Mouse (Mus musculus): ENCODE results near the gene 2410015M20Rik. TPM values are rescaled to one million over a fixed set of nuclear protein-coding genes. Genes with fewer than 3 reads are reported as not detected.

Gene 2410015M20Rik
- polyA plus RNA-seq, 1 experiment from 2014 or later = 335 TPM

GRCm38 (mm10) chr17:56611861-56612564 is 2.4 kb upstream of the 2410015M20Rik start:
- no peak overlapping the region for H3K4me3 ChIP-seq (ENCODE audit: low read depth, low read length)
- H3K4me2 ChIP-seq (replicated peaks; ENCODE audit: low read depth) = no peak overlapping the region
- peak; percentile 19; the same call in 1 of the 2 replicates for ATAC-seq (ENCODE audit: low FRiP score, low TSS enrichment)

GRCm38 (mm10) chr17:56611323-56611722 is 1.8 kb upstream of the 2410015M20Rik start:
- Histone ChIP-seq H3K27me3 (ENCODE audit: control insufficient read depth, insufficient read depth, low read length) (no peaks in the 10 kb centered on the region), H3K36me3 (ENCODE audit: control insufficient read depth, insufficient read depth, low read length) (peaks cover 9% of the 10 kb centered on the region; the same call in 1 of the 2 replicates), H3K9me3 (ENCODE audit: control insufficient read depth, low read length) (no peaks in the 10 kb centered on the region), H3K4me1 (replicated peaks; ENCODE audit: control insufficient read depth, insufficient read depth) (peaks cover 4% of the 10 kb centered on the region; the same call in 1 of the 2 replicates), H3K27ac (replicated peaks) (no peak overlapping the region), H3K4me3 (ENCODE audit: low read depth, low read length) (no peak overlapping the region), H3K4me2 (replicated peaks; ENCODE audit: low read depth) (no peak overlapping the region), H3K9ac (ENCODE audit: low read length) (no peak overlapping the region)
- ATAC-seq (ENCODE audit: low FRiP score, low TSS enrichment) (no peak), DNase-seq (ENCODE audit: low spot score) (no peak)
- WGBS = 71% methylated on average over 2 of the region's 2 CpGs
- TF ChIP-seq CTCF (IDR thresholded peaks at IDR 0.05; ENCODE audit: low read depth) = no peak
- no peak for TF ChIP-seq EP300 (optimal IDR thresholded peaks at IDR 0.05)

More at GRCm38 (mm10) chr17:56611861-56612564, 2.4 kb upstream of the 2410015M20Rik start:
- Histone ChIP-seq H3K9me3 (ENCODE audit: control insufficient read depth, low read length) (no peaks in the 10 kb centered on the region), H3K27me3 (ENCODE audit: control insufficient read depth, insufficient read depth, low read length) (no peaks in the 10 kb centered on the region), H3K4me1 (replicated peaks; ENCODE audit: control insufficient read depth, insufficient read depth) (peaks cover 4% of the 10 kb centered on the region; the same call in 1 of the 2 replicates), H3K9ac (ENCODE audit: low read length) (no peak overlapping the region), H3K27ac (replicated peaks) (no peak overlapping the region), H3K36me3 (ENCODE audit: control insufficient read depth, insufficient read depth, low read length) (peaks cover 9% of the 10 kb centered on the region; the same call in 1 of the 2 replicates)
- TF ChIP-seq CTCF (IDR thresholded peaks at IDR 0.05; ENCODE audit: low read depth) = no peak
- no peak for TF ChIP-seq EP300 (optimal IDR thresholded peaks at IDR 0.05)
- peak; percentile 82 for DNase-seq (ENCODE audit: low spot score)
- WGBS = 23% methylated on average over 12 of the region's 14 CpGs

GRCm38 (mm10) chr17:56608699-56609098 is 872 bp downstream of the 2410015M20Rik start:
- Histone ChIP-seq H3K27ac (replicated peaks) (peak overlapping the region; percentile 87), H3K36me3 (ENCODE audit: control insufficient read depth, insufficient read depth, low read length) (peaks cover 21% of the 10 kb centered on the region), H3K4me3 (ENCODE audit: low read depth, low read length) (peak overlapping the region; percentile 65), H3K27me3 (ENCODE audit: control insufficient read depth, insufficient read depth, low read length) (no peaks in the 10 kb centered on the region), H3K9me3 (ENCODE audit: control insufficient read depth, low read length) (no peaks in the 10 kb centered on the region), H3K4me1 (replicated peaks; ENCODE audit: control insufficient read depth, insufficient read depth) (peaks cover 4% of the 10 kb centered on the region; the same call in 1 of the 2 replicates), H3K4me2 (replicated peaks; ENCODE audit: low read depth) (peak overlapping the region; percentile 76), H3K9ac (ENCODE audit: low read length) (peak overlapping the region; percentile 80)
- WGBS = 42% methylated on average over 5 of the region's 5 CpGs
- DNase-seq (ENCODE audit: low spot score) (no peak), ATAC-seq (ENCODE audit: low FRiP score, low TSS enrichment) (no peak)
- TF ChIP-seq CTCF (IDR thresholded peaks at IDR 0.05; ENCODE audit: low read depth) (no peak), EP300 (optimal IDR thresholded peaks at IDR 0.05) (no peak)

- H3K9me3 ChIP-seq (ENCODE audit: control insufficient read depth, low read length) = no peaks in the 10 kb centered on the region
- TF ChIP-seq CTCF (IDR thresholded peaks at IDR 0.05; ENCODE audit: low read depth) (no peak), EP300 (optimal IDR thresholded peaks at IDR 0.05) (no peak)
- peaks cover 32% of the 10 kb centered on the region for H3K36me3 ChIP-seq (ENCODE audit: control insufficient read depth, insufficient read depth, low read length)
- H3K9ac ChIP-seq (ENCODE audit: low read length) = no peak overlapping the region
- H3K4me1 ChIP-seq (replicated peaks; ENCODE audit: control insufficient read depth, insufficient read depth) = peaks cover 4% of the 10 kb centered on the region; the same call in 1 of the 2 replicates
- no peak overlapping the region for H3K27ac ChIP-seq (replicated peaks)
- ATAC-seq (ENCODE audit: low FRiP score, low TSS enrichment) (no peak), DNase-seq (ENCODE audit: low spot score) (no peak)
- H3K27me3 ChIP-seq (ENCODE audit: control insufficient read depth, insufficient read depth, low read length) = no peaks in the 10 kb centered on the region
- H3K4me3 ChIP-seq (ENCODE audit: low read depth, low read length) = no peak overlapping the region
- 76% methylated on average over 3 of the region's 3 CpGs for WGBS
- no peak overlapping the region for H3K4me2 ChIP-seq (replicated peaks; ENCODE audit: low read depth)
These were observed 2.0 kb downstream of the 2410015M20Rik start for GRCm38 (mm10) chr17:56607521-56608062.

- H3K36me3 ChIP-seq (ENCODE audit: control insufficient read depth, insufficient read depth, low read length) = peaks cover 47% of the 10 kb centered on the region
- peaks cover 4% of the 10 kb centered on the region; the same call in 1 of the 2 replicates for H3K4me1 ChIP-seq (replicated peaks; ENCODE audit: control insufficient read depth, insufficient read depth)
- no peak overlapping the region for H3K27ac ChIP-seq (replicated peaks)
- TF ChIP-seq CTCF (IDR thresholded peaks at IDR 0.05; ENCODE audit: low read depth) (no peak), EP300 (optimal IDR thresholded peaks at IDR 0.05) (no peak)
- WGBS = 88% methylated on average over 9 of the region's 9 CpGs
- no peak for DNase-seq (ENCODE audit: low spot score)
- no peaks in the 10 kb centered on the region for H3K9me3 ChIP-seq (ENCODE audit: control insufficient read depth, low read length)
- H3K9ac ChIP-seq (ENCODE audit: low read length) = no peak overlapping the region
- H3K4me3 ChIP-seq (ENCODE audit: low read depth, low read length) = no peak overlapping the region
- ATAC-seq (ENCODE audit: low FRiP score, low TSS enrichment) = no peak
- no peak overlapping the region for H3K4me2 ChIP-seq (replicated peaks; ENCODE audit: low read depth)
- H3K27me3 ChIP-seq (ENCODE audit: control insufficient read depth, insufficient read depth, low read length) = no peaks in the 10 kb centered on the region
These were observed 4.1 kb downstream of the 2410015M20Rik start for GRCm38 (mm10) chr17:56605431-56605830.

GRCm38 (mm10) chr17:56604422-56604821 is 5.1 kb downstream of the 2410015M20Rik start:
- no peaks in the 10 kb centered on the region for H3K27me3 ChIP-seq (ENCODE audit: control insufficient read depth, insufficient read depth, low read length)
- no peak overlapping the region for H3K27ac ChIP-seq (replicated peaks)
- H3K4me1 ChIP-seq (replicated peaks; ENCODE audit: control insufficient read depth, insufficient read depth) = no peaks in the 10 kb centered on the region
- 84% methylated on average over 3 of the region's 3 CpGs for WGBS
- H3K4me3 ChIP-seq (ENCODE audit: low read depth, low read length) = no peak overlapping the region
- H3K9ac ChIP-seq (ENCODE audit: low read length) = no peak overlapping the region
- H3K36me3 ChIP-seq (ENCODE audit: control insufficient read depth, insufficient read depth, low read length) = peaks cover 57% of the 10 kb centered on the region
- DNase-seq (ENCODE audit: low spot score) = no peak
- no peak for TF ChIP-seq EP300 (optimal IDR thresholded peaks at IDR 0.05)
- TF ChIP-seq CTCF (IDR thresholded peaks at IDR 0.05; ENCODE audit: low read depth) = no peak
- ATAC-seq (ENCODE audit: low FRiP score, low TSS enrichment) = no peak
- no peaks in the 10 kb centered on the region for H3K9me3 ChIP-seq (ENCODE audit: control insufficient read depth, low read length)
- H3K4me2 ChIP-seq (replicated peaks; ENCODE audit: low read depth) = no peak overlapping the region
